Mouse (Mus musculus) megakaryocyte, embryonic 14.5 days (primary cell): ENCODE measurements around the gene Nt5c1a. TPM values are rescaled to one million over a fixed set of nuclear protein-coding genes. Genes with fewer than 3 reads are reported as not detected.
"Not testable (repeated sequence)": the region's sequence is repeated elsewhere in the genome, so short reads cannot be mapped to it uniquely, and the experiment has no call there.

ENCODE experiments used
- H3K27me3 ChIP-seq: replicated peaks from 2 replicates; pipeline ENCODE3; 2012; ENCODE audit warnings: inconsistent platforms
- H3K36me3 ChIP-seq: replicated peaks from 2 replicates; pipeline ENCODE3; 2012; ENCODE audit warnings: low read length, inconsistent platforms, mixed read lengths
- H3K4me1 ChIP-seq: 2 replicates; pipeline ENCODE4 v1.6.1; 2012; ENCODE audit warnings: inconsistent platforms
- H3K4me3 ChIP-seq: replicated peaks from 2 replicates; pipeline ENCODE3; 2012; ENCODE audit warnings: moderate library complexity, mild to moderate bottlenecking, inconsistent platforms
- H3K9me3 ChIP-seq: 2 replicates; pipeline ENCODE4 v1.6.1; 2012; ENCODE audit warnings: inconsistent platforms
- FLI1 ChIP-seq: IDR thresholded peaks from 2 replicates; pipeline ENCODE4 v1.6.1; 2012; ENCODE audit warnings: low read length, inconsistent platforms, mixed read lengths
- GATA1 ChIP-seq: IDR thresholded peaks from 3 replicates; pipeline ENCODE4 v1.6.1; 2012; ENCODE audit warnings: mixed read lengths, low read length, inconsistent platforms, borderline replicate concordance
- polyA plus RNA-seq: library from polyadenylated mRNA; stranded (reverse); fragments of >175 nt; gene quantifications from 2 replicates; pipeline ENCODE4 v1.2.3, GENCODE M21; 2012; ENCODE audit warnings: low replicate concordance; ENCODE audit not compliant: insufficient read depth

Nt5c1a gene
- not detected in 2 replicates for polyA plus RNA-seq

DNA sequence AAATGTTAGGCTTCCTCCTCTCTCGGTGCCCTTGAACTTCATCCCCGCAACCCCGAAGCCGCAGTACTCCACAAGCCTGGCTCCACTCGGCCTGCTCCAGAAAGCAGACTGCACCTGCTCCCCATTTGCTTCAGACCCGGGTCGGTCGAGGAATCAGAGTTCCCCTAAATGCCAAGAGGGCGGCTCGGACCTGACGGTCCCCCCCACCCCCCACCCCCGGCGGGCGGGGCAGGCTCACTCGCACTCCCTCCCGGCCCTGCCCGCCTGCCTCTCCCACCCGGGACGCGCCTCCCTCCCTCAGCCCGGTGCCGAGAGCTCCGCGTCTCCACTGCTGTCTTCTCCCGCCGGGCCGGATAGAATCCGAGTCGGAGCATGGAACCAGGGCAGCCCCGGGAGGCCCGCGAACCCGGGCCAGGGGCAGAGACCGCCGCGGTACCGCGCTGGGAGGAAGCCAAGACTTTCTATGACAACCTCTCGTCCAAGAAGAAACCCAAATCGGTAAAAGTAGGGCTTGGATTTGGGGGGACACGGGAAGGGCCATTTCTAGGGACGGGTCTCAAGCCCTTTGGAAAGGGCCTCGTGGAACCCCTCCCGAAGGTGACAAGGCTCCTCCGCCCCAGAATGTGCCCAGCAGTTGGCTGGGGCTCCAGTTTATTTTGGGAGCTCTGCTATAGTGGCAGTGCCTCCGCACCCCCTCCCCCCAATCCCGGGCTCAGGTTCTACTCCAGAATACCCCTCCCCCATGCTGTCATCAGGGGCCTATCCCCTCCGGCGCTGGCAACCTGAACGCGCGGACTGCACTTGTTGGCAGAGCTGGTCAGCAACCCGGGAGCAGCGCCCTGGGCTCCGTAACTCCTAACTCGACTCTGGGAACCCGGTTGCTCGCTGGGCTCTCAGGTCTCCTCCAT is at the start of gene Nt5c1a:
Gene Nt5c1a (plus strand): TSS at position 319 of the 908 bp plus-strand sequence.
- Histone ChIP-seq H3K27me3 (peaks cover 84% of the 10 kb centered on the region), H3K4me1 (peaks cover 32% of the 10 kb centered on the region), H3K36me3 (no peaks in the 10 kb centered on the region), H3K4me3 (peak within 1 kb of the TSS; percentile 70), H3K9me3 (no peaks in the 10 kb centered on the region)
- TF ChIP-seq GATA1 (no peak), FLI1 (no peak)

DNA sequence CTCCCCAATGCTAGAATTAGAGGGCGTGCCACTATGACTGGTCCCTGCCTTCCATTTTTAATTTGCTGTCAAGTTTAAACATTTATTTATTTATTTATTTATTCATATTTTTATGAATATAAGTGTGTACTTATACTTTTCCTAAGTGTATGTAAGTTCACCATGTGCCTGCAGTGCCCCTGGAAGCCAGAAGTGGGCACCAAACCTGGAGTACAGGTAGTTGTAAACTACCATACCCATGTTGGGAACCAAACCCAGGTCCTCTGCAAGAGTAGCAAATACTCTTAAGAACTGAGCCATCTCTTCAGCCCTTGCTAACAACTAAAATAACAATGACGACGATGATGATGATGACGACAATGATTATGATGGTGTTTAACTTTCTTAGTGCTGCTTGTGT is 49.3 kb upstream of the Nt5c1a start:
- peaks cover 13% of the 10 kb centered on the region for H3K27me3 ChIP-seq
- no peaks in the 10 kb centered on the region for H3K36me3 ChIP-seq
- H3K9me3 ChIP-seq, result peaks cover 4% of the 10 kb centered on the region
- no peak overlapping the region for H3K4me3 ChIP-seq
- peaks cover 35% of the 10 kb centered on the region for H3K4me1 ChIP-seq
- TF ChIP-seq FLI1, result no peak
- TF ChIP-seq GATA1, result no peak

DNA sequence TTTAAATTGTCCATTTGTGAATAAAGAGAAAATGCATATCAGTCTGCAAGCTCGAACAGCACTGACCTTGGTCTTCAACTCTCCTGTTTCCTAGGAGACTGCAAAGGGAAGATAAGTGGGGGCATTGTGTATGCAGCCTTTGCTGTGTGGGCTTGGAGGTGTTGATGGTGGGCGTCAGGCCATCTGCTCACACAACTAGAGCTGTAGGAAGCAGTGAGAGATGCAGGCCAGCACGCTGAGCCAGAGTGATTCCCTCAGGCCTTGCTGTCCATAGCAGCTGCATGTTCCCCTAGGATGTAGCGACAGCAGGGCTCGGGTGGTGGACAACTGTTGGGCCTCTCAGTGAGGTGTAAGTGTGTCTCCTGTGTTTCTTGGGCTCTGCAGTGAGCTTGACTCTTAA is 48.3 kb upstream of the Nt5c1a start:
- TF ChIP-seq FLI1, result no peak
- no peak for TF ChIP-seq GATA1
- Histone ChIP-seq H3K27me3 (peaks cover 12% of the 10 kb centered on the region), H3K4me1 (peaks cover 25% of the 10 kb centered on the region), H3K36me3 (no peaks in the 10 kb centered on the region), H3K9me3 (peaks cover 12% of the 10 kb centered on the region), H3K4me3 (no peak overlapping the region)

DNA sequence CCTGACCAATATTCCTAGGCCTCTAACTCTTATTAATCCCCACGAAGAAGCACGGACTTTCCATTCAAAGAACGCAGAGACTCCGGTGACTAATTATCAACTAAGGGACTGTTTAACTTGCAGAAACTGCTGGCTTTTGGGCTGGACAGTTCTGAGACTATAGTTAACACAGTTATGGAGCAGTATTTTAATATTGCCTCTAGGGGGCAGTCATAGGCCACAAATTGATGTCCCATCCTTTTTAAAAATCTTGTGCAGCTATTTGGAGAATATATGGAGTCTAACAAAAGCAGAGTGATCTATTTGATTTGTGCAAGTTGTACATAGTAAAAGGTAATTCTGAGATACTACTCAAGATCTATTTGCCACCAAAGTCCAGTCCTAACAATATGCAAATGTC is 46.3 kb upstream of the Nt5c1a start:
- Histone ChIP-seq H3K36me3 (no peaks in the 10 kb centered on the region), H3K9me3 (peaks cover 18% of the 10 kb centered on the region), H3K27me3 (peaks cover 22% of the 10 kb centered on the region), H3K4me1 (peaks cover 20% of the 10 kb centered on the region), H3K4me3 (no peak overlapping the region)
- TF ChIP-seq FLI1 (no peak), GATA1 (no peak)

DNA sequence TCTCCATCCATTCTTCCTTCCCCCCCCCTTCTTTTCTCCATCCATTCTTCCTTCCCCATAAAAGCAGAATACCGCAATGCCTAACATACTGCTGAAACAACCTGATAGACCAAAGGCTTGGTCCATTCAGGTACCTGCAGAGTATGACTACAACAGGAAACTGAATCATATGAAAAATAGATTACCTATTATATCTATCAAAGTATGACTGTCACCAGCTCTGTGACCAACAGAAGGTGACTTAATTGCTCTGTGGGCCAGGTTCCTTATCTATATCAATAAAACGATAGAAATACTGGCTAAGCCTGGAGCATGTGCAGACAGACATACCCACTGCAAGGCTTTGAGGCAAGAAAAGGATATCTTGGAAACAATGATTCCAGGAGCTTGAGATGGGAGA is 45.9 kb upstream of the Nt5c1a start:
- TF ChIP-seq GATA1 (no peak), FLI1 (no peak)
- Histone ChIP-seq H3K4me1 (peaks cover 21% of the 10 kb centered on the region), H3K27me3 (peaks cover 26% of the 10 kb centered on the region)

DNA sequence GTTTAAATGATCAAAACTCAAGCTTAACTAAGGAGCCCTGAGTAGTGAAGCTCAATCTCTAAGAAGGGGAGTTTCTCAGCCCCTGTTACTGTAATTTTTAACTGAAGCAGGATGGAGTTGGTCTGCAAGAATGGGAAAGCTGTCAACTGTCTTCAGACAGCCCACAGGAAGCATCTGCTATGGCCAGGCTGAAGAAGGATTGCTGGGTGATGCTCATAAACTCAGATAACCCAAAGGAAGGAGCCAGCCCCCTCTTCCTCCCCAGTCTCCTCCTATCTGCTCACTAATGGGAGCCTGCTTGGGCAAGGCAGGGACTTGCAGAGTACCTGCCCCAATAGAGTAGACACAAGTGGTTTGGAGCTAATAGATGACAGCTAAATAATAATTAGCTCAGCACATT is 45.5 kb upstream of the Nt5c1a start:
- peak overlapping the region; percentile 38 for H3K4me3 ChIP-seq
- peaks cover 20% of the 10 kb centered on the region for H3K9me3 ChIP-seq
- TF ChIP-seq FLI1 (no peak), GATA1 (no peak)
- no peaks in the 10 kb centered on the region for H3K36me3 ChIP-seq
- peaks cover 30% of the 10 kb centered on the region for H3K27me3 ChIP-seq
- peaks cover 25% of the 10 kb centered on the region for H3K4me1 ChIP-seq

More for the DNA sequence above, 45.9 kb upstream of the Nt5c1a start:
- H3K9me3 ChIP-seq, result peaks cover 20% of the 10 kb centered on the region
- no peak overlapping the region for H3K4me3 ChIP-seq
- H3K36me3 ChIP-seq, result no peaks in the 10 kb centered on the region

DNA sequence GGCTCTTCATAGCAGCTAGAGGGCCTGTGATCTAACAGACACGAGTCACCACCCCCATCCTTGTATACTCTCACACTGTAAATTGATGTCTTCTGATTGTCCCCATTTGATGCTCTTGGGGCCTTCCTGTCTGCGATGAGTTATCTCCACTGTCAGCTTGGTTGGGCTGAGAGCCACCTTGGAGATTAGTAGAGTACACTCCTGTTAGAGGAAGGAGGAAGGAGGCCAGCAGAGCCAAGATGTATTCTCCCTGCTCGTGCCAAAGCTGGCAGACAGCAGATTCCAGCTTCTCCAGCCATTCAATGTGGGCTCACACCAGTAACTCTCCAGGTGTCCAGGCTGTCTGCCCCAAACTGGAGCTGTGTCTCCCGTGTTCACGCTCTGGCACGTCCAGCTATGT is 40.7 kb upstream of the Nt5c1a start:
- no peaks in the 10 kb centered on the region for H3K36me3 ChIP-seq
- H3K27me3 ChIP-seq, result peaks cover 53% of the 10 kb centered on the region
- H3K9me3 ChIP-seq, result peaks cover 23% of the 10 kb centered on the region
- TF ChIP-seq FLI1 (no peak), GATA1 (no peak)
- H3K4me1 ChIP-seq, result peaks cover 37% of the 10 kb centered on the region
- H3K4me3 ChIP-seq, result no peak overlapping the region

DNA sequence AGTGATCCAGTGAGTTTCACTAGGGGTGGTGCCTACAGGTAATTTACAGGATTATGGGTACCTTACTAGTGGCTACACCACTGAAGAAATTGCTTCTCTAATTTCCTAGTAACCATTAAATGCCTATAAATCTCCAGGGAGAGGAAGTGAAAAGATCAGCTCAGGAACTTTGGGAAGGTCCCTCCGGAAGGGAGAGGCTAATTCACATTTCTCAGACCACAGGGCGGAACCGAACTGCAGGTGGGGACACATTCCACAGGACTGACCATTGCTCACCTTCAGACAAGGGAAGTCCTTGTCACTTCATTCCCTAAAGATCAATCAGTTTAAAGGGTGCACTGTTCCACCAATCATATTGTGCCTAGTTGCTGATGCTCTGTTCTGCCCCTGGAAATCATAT is 40.1 kb upstream of the Nt5c1a start:
- not testable (repeated sequence) for H3K4me3 ChIP-seq, H3K36me3 ChIP-seq
- peaks cover 30% of the 10 kb centered on the region for H3K4me1 ChIP-seq
- peaks cover 30% of the 10 kb centered on the region for H3K9me3 ChIP-seq
- peaks cover 58% of the 10 kb centered on the region for H3K27me3 ChIP-seq

DNA sequence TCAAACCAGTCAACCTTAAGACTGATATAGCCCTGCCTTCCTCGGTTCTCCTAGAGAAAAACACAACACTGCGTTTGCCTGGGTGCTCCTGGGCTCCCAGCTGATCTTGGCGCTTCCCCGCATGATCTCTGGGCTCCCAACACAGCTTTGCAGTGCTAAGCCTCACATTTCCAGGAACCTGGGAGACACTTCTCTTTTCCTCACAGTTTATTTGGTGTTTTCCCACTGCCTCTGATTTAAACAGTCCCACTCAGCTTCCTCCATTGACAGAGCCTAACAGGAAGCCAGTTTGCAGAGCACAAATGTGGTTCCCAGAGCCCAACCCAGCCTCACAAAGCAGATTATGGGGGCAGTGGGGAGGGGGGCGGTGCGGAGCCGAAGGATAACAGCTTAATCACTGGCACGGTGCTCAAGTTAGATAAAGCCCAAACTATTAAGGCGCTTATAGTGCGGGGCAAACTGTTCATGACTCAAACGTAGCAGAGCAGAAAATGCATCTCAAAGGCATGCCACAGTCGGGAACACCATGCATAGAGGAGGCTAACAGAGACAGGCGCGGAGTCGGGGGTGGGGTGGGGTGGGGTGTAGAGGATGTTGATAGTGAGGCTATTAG is 38.9 kb upstream of the Nt5c1a start:
- no peak for TF ChIP-seq FLI1
- no peak for TF ChIP-seq GATA1
- H3K4me1 ChIP-seq, result peaks cover 27% of the 10 kb centered on the region
- peaks cover 64% of the 10 kb centered on the region for H3K27me3 ChIP-seq
- H3K4me3 ChIP-seq, result peak overlapping the region; percentile 71
- H3K36me3 ChIP-seq, result no peaks in the 10 kb centered on the region
- H3K9me3 ChIP-seq, result peaks cover 23% of the 10 kb centered on the region

DNA sequence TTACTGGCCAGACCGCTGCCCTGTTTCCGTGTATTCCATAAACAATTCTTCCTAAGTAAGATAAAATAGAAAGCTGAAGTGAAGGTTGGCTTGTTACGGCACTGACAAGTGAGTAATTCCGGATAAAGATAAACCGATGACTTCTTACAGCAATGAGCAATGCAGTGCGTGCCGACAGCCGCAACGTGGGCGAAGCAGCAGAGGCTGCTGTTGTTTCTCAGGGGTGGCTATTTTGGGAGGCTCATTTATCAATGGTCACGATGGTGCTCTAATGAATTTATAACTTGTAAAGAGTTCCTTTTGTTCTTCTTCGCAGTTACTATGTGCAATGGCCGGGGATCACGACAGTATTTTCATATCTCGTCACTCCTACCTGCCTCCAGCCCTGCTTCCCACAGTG is 37.1 kb upstream of the Nt5c1a start:
- TF ChIP-seq GATA1, result no peak
- no peak for TF ChIP-seq FLI1
- Histone ChIP-seq H3K36me3 (no peaks in the 10 kb centered on the region), H3K4me3 (no peak overlapping the region), H3K27me3 (peaks cover 73% of the 10 kb centered on the region), H3K4me1 (peaks cover 27% of the 10 kb centered on the region), H3K9me3 (peaks cover 22% of the 10 kb centered on the region)
